Mouse (Mus musculus): Measurements from ENCODE around the gene Smoc2.

DNA sequence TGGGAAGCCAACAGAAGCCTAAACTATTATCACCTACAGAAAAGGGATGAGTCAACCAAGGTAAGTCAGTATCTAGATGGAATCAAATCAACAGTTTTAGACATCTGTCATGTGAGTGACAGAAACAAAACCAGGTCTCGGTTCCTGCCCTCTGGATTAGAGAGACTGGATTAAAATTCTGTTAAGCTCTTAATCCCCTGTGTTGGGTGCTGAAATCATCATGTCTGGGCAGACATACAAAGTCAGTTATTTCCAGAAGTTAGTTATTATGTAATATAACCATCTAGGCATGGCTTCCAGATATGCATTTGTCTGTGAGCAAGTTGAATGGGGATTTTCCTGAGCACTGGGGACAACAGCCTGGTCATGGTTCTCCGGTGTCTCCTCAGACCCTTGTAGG is 33.0 kb upstream of the Smoc2 start:
- TF ChIP-seq CTCF (IDR thresholded peaks at IDR 0.05; ENCODE audit: borderline replicate concordance, extremely low read depth, insufficient read depth, insufficient read length) (no peak), POLR2A (IDR thresholded peaks at IDR 0.05; ENCODE audit: borderline replicate concordance, extremely low read depth, insufficient read depth, insufficient read length, poor library complexity, severe bottlenecking) (no peak)
